ENCODE assay signal across 27 mouse cellular contexts in the genomic region with DNA sequence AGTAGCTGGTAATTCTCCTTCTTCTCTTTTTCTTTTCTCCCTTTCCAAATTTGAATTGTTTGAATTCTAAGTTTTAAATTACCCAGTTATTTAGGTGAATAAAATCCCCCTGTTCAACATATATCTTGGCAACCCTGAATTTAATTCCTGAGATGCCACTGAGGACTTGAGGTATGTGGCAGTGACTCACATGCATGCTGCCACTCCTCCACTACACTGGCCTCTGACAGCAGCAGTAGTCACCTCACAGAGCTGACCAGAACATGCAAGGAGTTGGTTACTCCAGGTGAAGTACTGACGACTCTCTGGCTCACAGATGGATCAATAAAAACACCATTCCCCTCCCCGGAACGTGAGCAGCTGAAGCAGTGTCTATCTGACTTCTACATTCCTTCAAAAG.
A peak's percentile ranks its signal among the peaks of the same experiment; 100 is the strongest.
DNase-seq lines count a peak whose midpoint lies in the region; ATAC-seq and TF ChIP-seq lines count a peak whose summit lies in the region.
"Had no signal": no experiment of that assay in that cellular context is flagged by ENCODE, and none has a peak within 500 bp of the region (broad histone marks: within the 10 kb centered on the region; RNA-seq: fewer than 3 reads in every experiment).

No protein-coding gene starts in this region.

- no peaks in the 10 kb centered on the region for H3K36me3 ChIP-seq in lung, postnatal 0 days (ENCODE audit: insufficient read depth, low read length)
- H3K36me3 ChIP-seq in C2C12 (ENCODE audit: control insufficient read depth, insufficient read depth) = no peaks in the 10 kb centered on the region
- H3K36me3 ChIP-seq: embryonic facial prominence, embryonic 12.5 days; embryonic facial prominence, embryonic 15.5 days; forebrain, embryonic 12.5 days; forebrain, embryonic 15.5 days; G1E; heart, embryonic 12.5 days; heart, embryonic 15.5 days; hindbrain, embryonic 10.5 days; hindbrain, embryonic 13.5 days; intestine, embryonic 15.5 days had no signal

- CTCF ChIA-PET in Patski (lab: Charles Lee) = interaction anchor here (1.2 to 1.5 kb wide), 2 partner anchors 11 to 21 kb away, joined by 3 read pairs; no protein-coding TSS in a partner anchor

- H3ac ChIP-seq in C2C12 (ENCODE audit: control insufficient read depth, insufficient read length, low read depth) = no peak overlapping the region

- peak; percentile 31 for DNase-seq in lung, postnatal 0 days (ENCODE audit: low spot score)
- no peak for DNase-seq in lung, postnatal 14 days
- no peak for DNase-seq in Patski (ENCODE audit: low read depth, low spot score)
- DNase-seq in testis, postnatal 14 days (ENCODE audit: low spot score) = no peak
- no peak for DNase-seq in natural killer cell, adult 2 months (ENCODE audit: low spot score in 2 of 2)
- DNase-seq: adrenal gland, adult 8-10 months; adrenal gland, postnatal 25 days; cerebellum, adult 2 months; cerebellum, postnatal 25 days; gastrocnemius, postnatal 25 days; heart, adult 18-20 months; heart, postnatal 10 days; heart, postnatal 36 days had no signal

- in situ Hi-C loops in Patski (cut with MboI; ENCODE audit: low pct_unique_long_range_greater_than_20kb) = loop anchor here (25.0 kb wide), 1 partner anchor 665 kb away; no protein-coding TSS in a partner anchor

- no peak for TF ChIP-seq CTCF in lung, postnatal 0 days (IDR thresholded peaks at IDR 0.05)
- TF ChIP-seq CTCF in C2C12 (IDR thresholded peaks at IDR 0.05; ENCODE audit: control insufficient read depth, insufficient read depth, insufficient read length) (no peak), Patski (IDR thresholded peaks at IDR 0.05) (no peak)

- H3K79me2 ChIP-seq in C2C12 (ENCODE audit: control insufficient read depth, insufficient read depth) = no peaks in the 10 kb centered on the region

- H3K4me3 ChIP-seq in lung, postnatal 0 days (ENCODE audit: low read depth, low read length) = no peak overlapping the region
- no peak overlapping the region for H3K4me3 ChIP-seq in C2C12 (ENCODE audit: insufficient read depth, poor library complexity, severe bottlenecking)
- H3K4me3 ChIP-seq: embryonic facial prominence, embryonic 12.5 days; embryonic facial prominence, embryonic 15.5 days; forebrain, embryonic 12.5 days; forebrain, embryonic 15.5 days; heart, embryonic 12.5 days; heart, embryonic 15.5 days; hindbrain, embryonic 10.5 days; hindbrain, embryonic 13.5 days; intestine, embryonic 15.5 days had no signal

- H3K27me3 ChIP-seq in lung, postnatal 0 days (replicated peaks; ENCODE audit: insufficient read depth, low read length) = no peaks in the 10 kb centered on the region
- H3K27me3 ChIP-seq in C2C12 (ENCODE audit: control insufficient read depth, insufficient read depth, insufficient read length) (no peaks in the 10 kb centered on the region), Patski (no peaks in the 10 kb centered on the region)
- H3K27me3 ChIP-seq: CH12.LX; embryonic facial prominence, embryonic 12.5 days; embryonic facial prominence, embryonic 15.5 days; forebrain, embryonic 12.5 days; forebrain, embryonic 15.5 days; heart, embryonic 12.5 days; heart, embryonic 15.5 days; hindbrain, embryonic 13.5 days; intestine, embryonic 15.5 days had no signal

- TF ChIP-seq EP300 in lung, postnatal 0 days (IDR thresholded peaks at IDR 0.05) = no peak

- POLR2A ChIA-PET in Patski (lab: Charles Lee) = no interaction called here

- H3K27ac ChIP-seq in lung, postnatal 0 days (ENCODE audit: low read length) = no peak overlapping the region
- H3K27ac ChIP-seq: embryonic facial prominence, embryonic 12.5 days; embryonic facial prominence, embryonic 15.5 days; forebrain, embryonic 12.5 days; forebrain, embryonic 15.5 days; heart, embryonic 15.5 days; hindbrain, embryonic 10.5 days; hindbrain, embryonic 13.5 days; intestine, embryonic 15.5 days had no signal

- no peaks in the 10 kb centered on the region for H3K9me3 ChIP-seq in lung, postnatal 0 days (ENCODE audit: low read length)
- H3K9me3 ChIP-seq: embryonic facial prominence, embryonic 12.5 days; embryonic facial prominence, embryonic 15.5 days; forebrain, embryonic 12.5 days; forebrain, embryonic 15.5 days; heart, embryonic 15.5 days; hindbrain, embryonic 10.5 days; hindbrain, embryonic 13.5 days; intestine, embryonic 15.5 days had no signal

- H3K4me2 ChIP-seq in lung, postnatal 0 days (replicated peaks; ENCODE audit: low read depth, low read length) = no peak overlapping the region
- H3K4me2 ChIP-seq: embryonic facial prominence, embryonic 12.5 days; embryonic facial prominence, embryonic 15.5 days; forebrain, embryonic 12.5 days; forebrain, embryonic 15.5 days; heart, embryonic 12.5 days; heart, embryonic 15.5 days; hindbrain, embryonic 13.5 days; intestine, embryonic 15.5 days had no signal

- ATAC-seq in lung, postnatal 0 days = peak; percentile 67
- peak; percentile 65 for ATAC-seq in Patski
- ATAC-seq: activated CD4-positive, CD25-positive, alpha-beta regulatory T cell, adult 4 months; forebrain, embryonic 15.5 days; hindbrain, embryonic 16.5 days had no signal

- no peaks in the 10 kb centered on the region for H3K4me1 ChIP-seq in lung, postnatal 0 days (ENCODE audit: insufficient read depth, low read depth, low read length)
- H3K4me1 ChIP-seq: embryonic facial prominence, embryonic 12.5 days; embryonic facial prominence, embryonic 15.5 days; forebrain, embryonic 15.5 days; intestine, embryonic 15.5 days had no signal

- H3K79me3 ChIP-seq in C2C12 (ENCODE audit: low read depth) = no peaks in the 10 kb centered on the region

- H3K9ac ChIP-seq in lung, postnatal 0 days (replicated peaks; ENCODE audit: low read depth) = no peak overlapping the region
- H3K9ac ChIP-seq: embryonic facial prominence, embryonic 12.5 days; embryonic facial prominence, embryonic 15.5 days; forebrain, embryonic 12.5 days; forebrain, embryonic 15.5 days; heart, embryonic 12.5 days; heart, embryonic 15.5 days; hindbrain, embryonic 13.5 days; intestine, embryonic 15.5 days had no signal

- 60% methylated on average over 3 of the region's 3 CpGs for WGBS in lung, postnatal 0 days

TF ChIP-seq in C2C12, 6 proteins besides CTCF, POLR2A, EP300 and RAD21:
- TF ChIP-seq MYOD1 (IDR thresholded peaks at IDR 0.05; ENCODE audit: control insufficient read depth, insufficient read length, low read depth) (no peak), MYOG (IDR thresholded peaks at IDR 0.05; ENCODE audit: control insufficient read depth, extremely low read depth, insufficient read length) (no peak), MAX (IDR thresholded peaks at IDR 0.05) (no peak), FOSL1 (IDR thresholded peaks at IDR 0.05; ENCODE audit: insufficient read depth, low read length, poor library complexity, severe bottlenecking) (peak; percentile 22), USF1 (IDR thresholded peaks at IDR 0.05; ENCODE audit: low read depth) (no peak), CEBPB (IDR thresholded peaks at IDR 0.05; ENCODE audit: low read depth) (no peak)
